Mouse (Mus musculus) urinary bladder, postnatal 25 days (tissue): ENCODE measurements around the gene Syn3.

Experiments
- DNase-seq: peaks from one replicate; pipeline ENCODE4 v3.0.0; 2022; ENCODE audit warnings: low spot score

The Syn3 gene

DNA sequence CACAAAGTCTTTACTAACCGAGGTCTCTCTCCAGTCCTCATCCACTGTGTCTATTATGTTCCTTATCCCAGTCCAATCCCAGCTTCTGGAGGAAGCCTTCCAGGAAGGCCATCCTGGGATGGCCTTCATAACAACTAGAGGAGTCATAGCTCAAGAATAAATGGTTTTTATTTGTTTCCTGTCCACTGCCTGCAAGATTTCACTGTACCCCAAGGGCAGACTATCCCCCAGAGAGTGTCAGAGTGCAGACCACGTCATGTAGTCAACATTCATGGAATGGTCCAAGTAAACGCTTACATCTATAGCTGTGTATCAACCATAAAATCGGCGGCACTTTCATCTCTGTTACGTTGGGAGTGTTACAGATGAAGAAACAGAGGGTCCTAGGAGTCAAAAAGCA, 295.5 kb downstream of the Syn3 start:
- DNase-seq: no peak

DNA sequence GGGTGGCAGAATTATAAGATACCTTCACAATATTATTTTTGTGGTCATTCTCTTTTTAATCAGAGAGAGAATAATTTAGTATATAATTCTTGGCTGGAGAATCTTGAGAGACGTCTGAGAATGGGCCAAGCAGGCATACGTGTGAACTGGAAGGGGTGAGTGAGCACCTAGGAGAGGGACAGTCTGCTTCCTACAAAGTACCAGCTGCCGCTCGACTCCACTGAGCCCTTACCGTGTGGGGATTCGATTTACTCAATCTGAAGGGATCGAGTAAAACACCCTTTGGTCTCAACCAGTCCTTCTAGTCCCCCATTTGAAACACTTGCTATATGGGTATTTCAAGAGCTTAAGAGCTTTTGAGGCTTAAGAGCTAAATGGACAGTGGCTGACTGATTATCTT, 296.9 kb downstream of the Syn3 start:
- DNase-seq: no peak

DNA sequence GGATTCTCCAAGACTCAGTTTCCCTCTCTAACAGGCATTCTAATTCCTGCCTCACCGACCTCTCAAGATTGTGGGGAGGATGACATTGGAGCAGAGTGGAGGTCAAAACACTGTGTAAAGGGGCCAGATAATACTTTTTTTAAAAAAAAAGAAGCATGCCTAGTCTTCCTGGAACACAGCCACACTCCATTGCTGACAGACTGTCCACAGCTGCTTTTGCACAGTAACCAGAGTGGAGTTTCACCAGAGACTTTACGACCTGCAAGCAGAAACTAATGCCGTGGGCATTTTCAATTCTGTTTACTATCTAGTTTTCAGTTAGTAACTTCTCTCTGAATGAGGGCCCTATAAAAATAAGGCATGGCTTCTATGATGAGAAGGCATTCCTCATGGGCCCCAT, 297.7 kb downstream of the Syn3 start:
- DNase-seq: no peak

DNA sequence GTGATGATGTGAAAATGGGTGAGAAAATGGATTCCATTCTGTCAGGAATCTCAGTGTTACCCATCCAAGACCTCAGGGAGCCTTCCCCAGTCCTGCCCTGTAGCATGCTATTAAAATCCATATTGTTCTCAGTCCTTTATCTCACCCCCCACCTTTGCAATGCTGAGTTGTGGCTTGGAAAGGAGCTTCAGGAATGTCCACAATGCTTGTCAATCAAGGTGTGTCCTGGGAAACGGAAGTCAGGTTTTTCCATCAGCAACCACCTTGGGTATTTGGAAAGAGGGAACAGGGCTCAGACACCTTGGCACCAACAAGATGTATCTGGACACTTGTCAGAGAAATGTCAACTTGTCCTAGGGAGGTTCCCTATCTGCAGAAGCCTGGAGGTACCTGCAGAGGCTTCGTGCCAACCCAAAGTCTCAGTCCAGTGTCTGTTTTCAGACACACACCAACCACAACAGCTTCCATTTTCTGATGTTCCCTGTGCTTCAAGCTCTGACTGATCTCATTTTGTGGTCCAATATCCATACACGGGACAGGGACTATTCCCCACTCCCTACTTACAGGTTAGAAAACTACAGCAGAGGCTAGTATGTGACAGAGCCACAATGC, 302.2 kb downstream of the Syn3 start:
- DNase-seq: no peak

DNA sequence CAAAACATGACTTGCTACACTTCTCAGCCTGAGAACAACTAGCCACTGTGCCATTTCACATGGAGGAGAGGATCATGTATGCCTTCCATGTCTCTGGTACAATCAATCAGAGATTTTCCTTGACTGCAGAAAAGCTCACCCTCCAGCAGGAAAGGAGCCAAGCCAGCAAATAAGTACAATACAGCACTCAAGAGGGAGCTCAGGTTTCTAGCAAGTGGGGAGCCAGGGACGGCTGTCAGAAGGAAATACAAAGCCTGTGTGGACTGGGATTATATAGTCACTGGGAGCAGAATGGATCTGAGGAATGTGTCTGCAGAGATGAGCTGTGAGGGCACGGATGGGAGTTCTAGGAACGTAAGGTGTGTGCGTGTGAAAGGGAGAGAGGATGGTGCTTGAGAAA, 304.0 kb downstream of the Syn3 start:
- no peak for DNase-seq

DNA sequence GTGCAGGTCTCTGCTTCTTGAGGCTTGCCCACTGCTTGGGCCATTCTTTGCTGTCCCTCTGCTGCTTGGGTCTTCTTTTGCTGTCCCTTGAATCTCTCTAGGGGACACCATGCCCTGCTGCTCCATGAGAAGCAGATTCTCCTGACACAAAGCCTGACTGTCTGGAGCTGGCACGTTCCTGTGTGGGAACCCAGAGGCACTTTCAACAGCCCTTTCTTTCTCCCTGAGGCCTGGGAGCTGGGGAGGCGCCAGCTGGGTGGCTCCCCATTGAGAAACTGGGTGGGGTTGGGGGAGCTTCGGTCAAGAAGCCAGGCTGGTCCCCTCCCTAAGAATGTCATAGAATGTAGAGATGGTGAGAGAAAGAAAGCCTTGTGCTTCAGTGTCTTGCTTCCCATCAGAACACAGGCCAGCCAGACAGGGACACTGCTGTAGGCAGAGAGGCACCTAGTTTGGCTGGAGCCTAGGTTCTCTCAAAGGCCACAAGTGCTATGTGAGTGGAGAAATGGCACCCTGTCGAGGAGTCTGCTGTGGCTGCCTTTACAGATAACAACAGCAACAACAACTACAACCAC, 304.7 kb downstream of the Syn3 start:
- DNase-seq: peak; percentile 34

DNA sequence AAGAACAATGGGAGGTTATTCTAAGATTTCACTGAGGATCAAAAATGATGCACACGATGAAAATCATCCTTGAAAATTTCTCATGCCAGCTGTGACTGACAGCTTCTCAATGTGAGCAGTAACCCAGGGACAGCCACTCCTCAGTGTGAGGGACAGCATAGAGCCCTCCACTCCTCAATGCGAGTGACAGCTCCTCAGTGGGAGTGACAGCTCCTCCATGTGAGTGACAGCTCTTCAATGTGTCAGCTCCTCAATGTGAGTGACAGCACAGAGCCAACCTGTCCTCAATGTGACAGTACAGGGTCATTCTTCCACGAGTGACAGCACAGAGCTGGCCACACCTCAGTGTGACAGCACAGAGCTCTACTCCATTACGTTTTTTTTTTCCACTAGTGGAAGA, 310.1 kb downstream of the Syn3 start:
- no peak for DNase-seq

DNA sequence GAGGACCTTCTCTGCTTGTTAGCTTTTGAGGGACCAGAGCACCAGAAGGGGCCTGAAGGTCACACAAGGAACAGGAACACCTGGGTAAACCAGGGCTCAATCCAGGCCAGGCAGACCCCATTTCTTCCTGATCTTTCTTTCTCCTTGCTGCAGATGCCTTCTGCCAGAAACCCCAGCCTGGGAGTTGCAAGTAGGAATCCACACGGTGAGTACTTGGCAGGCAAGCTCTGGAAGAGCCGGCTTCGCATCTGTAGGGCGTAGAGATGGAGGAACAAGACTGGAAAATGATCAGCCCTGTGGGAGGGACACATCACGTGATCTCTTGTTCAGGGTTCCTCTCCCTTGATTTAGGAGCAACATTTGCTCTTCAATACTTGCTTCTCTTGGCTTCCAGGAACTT, 310.8 kb downstream of the Syn3 start:
- no peak for DNase-seq

DNA sequence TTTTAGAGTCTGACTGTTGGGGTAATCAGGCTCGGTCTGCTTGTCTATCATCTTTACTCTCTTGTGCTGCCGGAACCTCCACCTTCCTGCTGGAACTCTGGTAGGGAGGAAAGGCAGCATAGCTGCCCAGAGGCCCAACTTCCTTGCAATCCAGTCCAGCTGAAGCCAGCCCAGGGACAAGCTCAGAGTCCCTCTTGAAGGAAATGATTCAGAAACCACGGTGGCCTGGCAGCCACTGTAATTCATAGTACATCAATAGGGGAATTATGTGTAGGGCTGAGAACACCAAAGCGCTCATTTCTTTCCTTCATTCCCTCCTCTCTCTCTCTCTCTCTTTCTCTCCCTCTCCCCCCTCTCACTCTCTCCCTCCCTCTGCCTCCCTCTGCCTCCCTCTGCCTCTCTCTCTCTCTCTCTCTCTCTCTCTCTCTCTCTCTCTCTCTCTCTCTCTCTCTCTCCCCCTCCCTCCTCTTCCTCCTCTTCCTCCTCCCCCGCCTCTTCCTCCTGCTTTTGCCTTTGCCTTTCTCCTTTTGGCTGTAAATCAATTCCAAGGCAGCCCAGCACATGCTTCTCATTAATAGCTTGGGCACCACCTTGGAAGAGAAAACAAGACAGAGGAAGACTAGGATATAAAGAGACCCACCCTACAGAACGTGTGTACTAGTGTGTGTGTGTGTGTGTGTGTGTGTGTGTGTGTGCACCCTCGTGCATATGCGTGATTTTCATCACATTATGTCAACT, 315.4 kb downstream of the Syn3 start:
- DNase-seq: no peak

DNA sequence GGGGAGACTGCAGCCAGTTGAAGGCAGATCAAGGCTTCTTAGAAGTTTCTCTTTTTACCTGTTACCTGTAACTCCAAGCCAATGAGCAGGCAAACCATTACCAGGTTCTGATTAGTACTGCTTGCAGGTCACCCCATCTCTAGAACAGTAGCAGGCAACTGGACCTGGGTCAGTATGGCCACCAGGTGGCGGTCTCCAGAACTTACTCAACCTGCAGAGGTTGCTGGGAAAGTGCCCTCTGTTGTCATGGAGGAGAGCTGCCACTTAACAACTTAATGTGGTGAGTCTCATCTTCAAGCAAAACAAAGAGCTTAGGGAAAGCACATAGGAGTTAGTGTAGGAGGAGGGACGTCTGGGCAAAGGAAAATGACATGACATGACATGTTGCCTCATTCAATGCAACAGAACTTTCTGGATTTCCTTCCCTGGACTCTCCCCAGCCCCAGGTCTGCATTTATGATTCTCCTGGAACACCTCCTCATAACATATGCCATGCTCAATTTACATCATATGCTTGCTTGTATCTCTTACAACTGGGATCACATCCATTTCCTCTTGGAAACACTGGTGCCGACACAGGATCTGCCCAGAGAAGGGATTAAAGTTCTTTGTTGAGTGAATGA, 316.4 kb downstream of the Syn3 start:
- peak; percentile 60 for DNase-seq

DNA sequence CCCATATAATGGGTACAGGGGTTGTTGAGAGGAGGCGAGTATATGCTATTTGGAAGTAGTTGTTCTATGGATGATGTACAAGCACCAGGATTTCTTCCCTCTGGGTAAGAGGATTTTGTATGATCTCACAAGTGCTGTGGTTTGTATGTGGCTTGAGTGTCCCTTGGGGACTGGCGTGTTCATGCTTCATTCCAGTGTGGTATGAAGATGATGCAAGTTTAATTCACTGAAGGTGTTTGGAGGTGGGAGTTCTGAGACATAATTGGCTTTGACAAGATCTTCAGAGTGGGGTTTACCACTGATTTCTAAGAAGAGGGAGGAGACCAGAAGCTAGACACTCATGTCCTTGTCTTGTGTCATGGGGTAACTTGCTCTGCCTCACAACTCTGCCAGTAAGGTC, 322.3 kb downstream of the Syn3 start:
- DNase-seq: no peak

DNA sequence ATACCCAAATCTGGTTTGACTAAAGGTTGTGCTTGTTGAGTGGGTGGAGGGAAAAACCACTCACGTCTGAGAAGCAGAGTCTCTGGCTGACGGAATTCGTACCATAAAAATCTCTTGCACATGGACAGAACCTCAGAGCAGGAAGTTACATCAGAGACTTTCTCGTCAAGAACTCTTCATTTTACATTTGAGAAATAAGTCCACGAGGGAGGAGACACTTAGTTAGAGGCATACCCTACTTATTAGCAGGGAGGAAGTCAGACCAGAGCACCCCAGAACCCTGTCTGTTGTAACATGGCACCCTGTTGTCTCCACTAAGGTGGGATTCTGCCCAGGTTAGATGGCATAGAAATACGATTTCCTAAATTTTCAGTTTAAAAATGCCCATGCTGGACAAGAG, 324.7 kb downstream of the Syn3 start:
- DNase-seq: no peak

DNA sequence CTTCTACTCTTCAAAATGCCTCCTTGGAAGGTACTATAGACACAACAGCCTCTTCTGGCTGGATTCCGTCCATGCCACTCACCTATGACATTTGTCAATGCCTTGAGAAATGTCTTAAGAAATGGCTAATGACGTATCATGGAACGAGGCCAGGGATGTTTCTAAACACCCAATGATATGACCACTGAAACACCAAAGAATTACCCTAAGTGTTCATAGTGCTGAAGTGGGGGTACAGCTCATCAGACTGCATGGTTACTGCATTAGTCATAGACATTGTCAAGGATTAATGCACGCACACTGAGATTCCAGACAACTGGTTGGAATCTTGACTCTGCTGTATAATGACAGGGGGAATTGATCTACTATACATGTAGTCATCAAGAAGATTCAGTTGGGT, 325.4 kb downstream of the Syn3 start:
- DNase-seq: no peak

DNA sequence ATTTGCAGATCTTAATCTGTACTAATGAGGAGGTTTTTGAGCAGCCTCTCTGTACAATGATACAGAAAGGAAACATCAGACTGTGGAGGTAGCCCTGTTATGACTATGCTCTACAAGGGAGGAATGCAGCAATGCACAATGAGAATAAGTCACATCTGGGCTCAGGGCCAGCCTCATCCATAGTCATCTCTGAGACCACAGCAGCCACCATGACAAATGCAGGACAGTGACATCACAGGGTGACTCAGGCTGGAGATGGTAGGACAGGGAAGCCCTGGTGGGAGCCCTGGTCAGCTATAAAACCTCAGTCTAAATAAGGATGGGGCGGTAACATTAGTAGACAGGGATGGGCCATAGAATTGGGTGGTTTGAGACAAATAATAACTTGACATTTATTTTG, 327.4 kb downstream of the Syn3 start:
- DNase-seq: no peak

DNA sequence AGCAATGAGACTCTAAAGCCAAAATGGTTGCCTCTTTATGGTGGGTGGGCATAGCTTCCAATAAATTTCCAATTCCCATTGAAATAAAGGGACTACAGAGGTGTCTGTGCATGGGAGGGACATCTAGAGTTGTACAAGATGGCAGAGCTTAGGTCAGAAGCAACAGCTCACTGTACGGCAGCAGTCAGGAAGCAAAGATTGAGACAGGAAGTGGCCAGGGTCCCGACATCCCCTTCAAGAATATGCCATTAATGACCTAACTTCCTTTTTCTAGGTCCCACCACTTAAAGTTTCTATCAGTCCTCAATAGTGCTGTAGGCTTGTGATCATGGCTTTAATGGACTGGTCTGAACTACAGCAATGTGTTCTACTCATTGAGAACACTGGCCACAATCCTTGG, 330.6 kb downstream of the Syn3 start:
- no peak for DNase-seq

DNA sequence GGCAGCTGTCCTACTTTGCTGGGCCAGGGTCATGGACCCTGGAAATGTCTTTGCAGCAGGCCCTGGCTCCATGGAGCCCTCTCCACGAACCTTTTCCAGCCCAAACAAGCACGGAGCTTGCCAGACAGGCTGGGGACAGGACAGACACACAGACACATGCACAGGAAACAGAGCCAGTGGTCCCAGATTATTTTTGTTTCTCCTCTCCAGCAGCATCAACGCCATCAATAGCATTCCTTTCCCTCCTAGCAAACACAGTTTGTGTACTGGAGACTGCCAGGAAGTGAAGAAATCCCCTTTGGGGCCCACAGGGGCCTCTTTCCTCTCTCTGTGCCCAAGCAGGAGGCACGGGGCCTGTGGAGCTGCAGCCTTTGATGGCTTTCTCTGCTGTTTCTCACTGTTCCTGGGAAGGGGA, 331.8 kb downstream of the Syn3 start:
- no peak for DNase-seq

DNA sequence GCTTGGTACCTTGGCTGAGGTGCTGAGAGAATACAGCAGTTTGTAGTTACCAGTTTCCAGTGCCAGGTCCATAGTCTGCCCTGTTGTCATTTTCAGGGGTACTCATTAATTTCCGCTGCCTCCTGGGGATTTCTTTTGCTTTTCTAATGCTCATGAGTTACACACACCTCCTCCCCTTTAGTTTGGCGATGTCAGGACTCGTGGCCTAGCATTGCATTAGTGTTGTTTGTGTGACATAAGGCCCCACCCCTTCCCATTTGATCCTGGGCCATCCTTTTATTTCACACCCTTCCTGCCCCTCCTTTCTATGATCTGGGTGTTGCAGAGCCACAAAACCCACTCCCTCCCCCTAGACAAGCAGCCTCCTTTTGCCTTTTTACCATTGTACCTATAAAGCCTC, 334.6 kb downstream of the Syn3 start:
- DNase-seq: no peak

DNA sequence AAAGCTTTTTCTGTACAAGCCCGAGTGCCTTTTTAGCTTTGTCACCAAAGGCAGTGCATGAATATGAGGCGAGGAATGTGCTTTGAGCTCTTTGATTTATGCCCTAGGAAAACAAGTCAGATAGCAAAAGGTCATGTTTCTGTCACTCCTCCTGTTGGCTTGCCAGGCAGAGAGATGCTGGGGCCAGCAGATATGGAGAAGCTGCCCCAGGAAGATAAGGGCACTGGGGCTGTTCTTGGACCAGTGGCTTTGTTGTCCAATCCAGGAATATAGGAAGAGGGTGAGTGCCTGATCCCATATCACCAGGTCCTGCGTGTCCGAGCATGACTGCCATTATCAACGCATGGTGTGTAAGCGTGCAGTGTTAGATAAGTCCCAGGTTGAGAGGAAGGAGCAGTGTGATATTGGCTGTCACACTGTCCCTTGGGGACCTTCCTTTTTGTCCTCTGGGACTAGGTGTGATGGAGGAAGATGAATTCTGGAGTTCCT, 336.9 kb downstream of the Syn3 start:
- peak; percentile 16 for DNase-seq

DNA sequence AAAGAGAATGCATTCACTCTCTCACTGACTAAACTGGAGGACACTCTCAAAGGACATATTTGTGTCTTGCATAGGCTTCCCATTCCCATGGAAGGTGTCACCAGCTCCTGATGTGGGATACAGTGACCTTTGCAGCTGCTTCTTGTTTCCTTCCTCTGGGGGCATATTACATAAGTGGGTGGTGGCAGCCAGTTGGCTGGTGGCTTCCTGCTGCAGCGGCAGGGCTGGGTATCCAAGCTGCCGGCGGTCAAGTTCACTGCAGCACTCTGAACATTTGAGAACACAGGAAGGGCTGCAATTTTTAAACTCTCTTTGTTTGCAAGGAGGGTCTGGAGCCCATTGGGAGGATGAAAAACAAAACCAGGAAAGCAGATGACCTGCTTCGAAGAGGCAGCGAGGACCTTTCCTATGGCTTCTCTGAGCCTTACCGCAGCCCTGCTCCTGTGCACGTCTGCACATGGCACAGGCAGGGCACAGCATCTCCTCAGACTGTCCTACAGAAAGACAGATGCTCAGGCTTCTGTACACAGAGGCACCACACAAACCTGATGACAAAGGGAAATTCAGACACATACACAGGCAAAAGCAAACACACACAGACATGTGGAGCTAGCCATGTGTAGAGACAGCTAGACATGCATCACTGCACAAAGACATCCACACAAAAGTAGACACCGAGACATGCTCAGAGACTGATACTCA, 340.3 kb downstream of the Syn3 start:
- DNase-seq: no peak

DNA sequence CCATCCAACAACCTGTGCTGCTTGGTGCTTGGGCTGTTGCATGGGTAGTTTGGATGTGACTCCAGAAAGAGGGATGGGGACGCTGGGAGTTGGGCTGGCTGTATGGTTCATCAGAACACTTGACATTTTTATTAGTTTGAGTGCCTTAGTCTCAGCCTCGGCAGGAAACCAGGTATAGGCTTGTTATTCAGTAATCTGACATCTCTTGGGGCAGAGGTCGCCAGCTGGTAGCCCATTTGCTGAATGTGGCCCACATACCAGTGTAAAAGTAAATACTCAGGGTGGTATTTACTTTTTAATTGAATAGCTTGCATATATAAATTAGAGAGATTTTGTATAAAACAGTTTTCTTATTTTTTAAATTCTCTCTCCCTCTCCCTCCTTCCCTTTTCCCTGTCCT, 343.4 kb downstream of the Syn3 start:
- no peak for DNase-seq

DNA sequence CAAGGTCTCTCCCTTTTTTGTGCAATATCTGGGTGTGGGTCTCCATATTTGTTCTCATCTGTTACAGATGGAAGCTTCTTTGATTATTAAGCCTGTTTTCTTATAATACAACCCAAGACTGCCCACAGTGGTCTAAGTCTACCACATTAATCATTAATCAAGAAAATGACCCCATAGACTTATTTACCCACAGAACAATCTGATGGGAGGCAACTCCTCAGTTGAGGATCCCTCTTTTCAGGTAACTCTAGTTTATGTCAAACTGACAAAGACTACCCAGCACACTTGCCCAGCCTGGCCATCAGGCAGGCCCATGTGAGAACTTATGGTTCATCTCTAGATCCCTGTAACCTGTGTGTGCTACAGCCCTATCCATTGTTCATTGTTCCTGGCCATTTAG, 345.5 kb downstream of the Syn3 start:
- DNase-seq: no peak

DNA sequence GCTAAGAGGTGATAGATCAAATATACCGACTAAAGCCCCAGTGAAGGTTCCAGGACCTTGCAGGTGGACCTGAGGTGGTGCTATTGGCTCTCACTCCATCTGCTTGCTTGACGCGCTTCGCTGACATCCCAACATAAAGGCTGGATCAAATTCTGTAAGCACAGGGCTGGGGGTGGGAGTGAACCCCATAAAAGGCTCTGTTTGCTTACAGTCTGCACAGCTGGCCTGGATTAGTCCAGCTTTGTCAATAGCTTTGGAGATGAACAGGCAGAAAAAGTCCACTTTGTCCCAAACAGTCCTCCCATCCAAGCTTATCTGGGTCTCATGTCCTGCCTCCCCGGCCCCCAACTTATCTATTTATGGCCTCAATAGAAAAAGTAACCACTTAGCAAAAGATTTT, 347.3 kb downstream of the Syn3 start:
- DNase-seq: no peak

DNA sequence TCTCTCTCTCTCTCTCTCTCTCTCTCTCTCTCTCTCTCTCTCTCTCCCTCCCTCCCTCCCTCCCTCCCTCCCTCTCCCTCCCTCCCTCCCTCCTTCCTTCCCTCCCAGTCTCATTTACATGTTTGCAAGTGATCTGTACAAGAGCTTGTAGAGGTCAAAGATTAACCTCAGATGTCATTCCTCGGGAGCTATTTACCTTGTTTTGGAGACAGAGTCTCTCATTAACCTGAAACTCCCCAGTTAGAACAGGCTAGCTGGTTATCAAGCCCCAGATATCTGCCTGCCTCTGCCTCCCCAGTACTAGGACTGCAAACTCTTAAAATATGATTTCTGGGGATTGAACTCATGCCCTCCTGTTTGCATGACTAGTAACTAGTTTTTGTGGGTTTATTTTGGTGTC, 348.6 kb downstream of the Syn3 start:
- DNase-seq: no peak
